Mouse (Mus musculus) CH12.LX (cell line): ENCODE results near the gene Mynn. TPM values are rescaled to one million over a fixed set of nuclear protein-coding genes. Genes with fewer than 3 reads are reported as not detected.
"Not testable (repeated sequence)": the region's sequence is repeated elsewhere in the genome, so short reads cannot be mapped to it uniquely, and the experiment has no call there.

Experiments used
- DNase-seq: peaks from one replicate; pipeline ENCODE4 v3.0.0-alpha.2; 2013; ENCODE audit errors: extremely low read depth
- H3K27ac ChIP-seq: 2 replicates; pipeline ENCODE4 v1.5.1; 2012; ENCODE audit warnings: low read depth, mild to moderate bottlenecking, control low read depth, moderate library complexity; ENCODE audit not compliant: insufficient read depth
- H3K27me3 ChIP-seq: replicated peaks from 2 replicates; pipeline ENCODE3; 2012; ENCODE audit warnings: inconsistent platforms
- H3K36me3 ChIP-seq, 2 experiments: replicated peaks in 1 of 2; 2 replicates each; pipeline versions ENCODE3 to v1.6.1; 2012; ENCODE audit warnings: inconsistent platforms in 1 of 2, low read length in 1 of 2, mild to moderate bottlenecking in 1 of 2, mixed read lengths in 1 of 2, moderate library complexity in 1 of 2; ENCODE audit not compliant: control insufficient read depth in 1 of 2, insufficient read depth in 1 of 2
- H3K4me1 ChIP-seq, 2 experiments: 2 replicates each; pipeline ENCODE4 v1.6.1; 2012; ENCODE audit warnings: inconsistent platforms in 1 of 2, moderate library complexity in 1 of 2; ENCODE audit not compliant: insufficient read depth in 2 of 2, control insufficient read depth in 1 of 2
- H3K4me2 ChIP-seq: 2 replicates; pipeline ENCODE4 v1.6.1; 2012; ENCODE audit warnings: low read depth, mild to moderate bottlenecking, control low read depth; ENCODE audit not compliant: poor library complexity, insufficient read depth, severe bottlenecking
- H3K4me3 ChIP-seq, 3 experiments: fragments of 150-350 bp in 1 of 3; sonication (generic) in 1 of 3; replicated peaks in 1 of 3; 2 replicates each; pipeline versions ENCODE3 to v1.5.1; 2011 to 2012; ENCODE audit warnings: low read depth in 2 of 3, low read length in 2 of 3, mild to moderate bottlenecking in 2 of 3, moderate library complexity in 2 of 3, control low read depth in 1 of 3, improper control_type of control experiment in 1 of 3, inconsistent platforms in 1 of 3, mixed read lengths in 1 of 3; ENCODE audit not compliant: poor library complexity in 1 of 3
- H3K79me2 ChIP-seq: replicated peaks from 2 replicates; pipeline ENCODE4 v1.6.1; 2012; ENCODE audit warnings: mild to moderate bottlenecking, moderate library complexity; ENCODE audit not compliant: control insufficient read depth, poor library complexity, insufficient read depth, severe bottlenecking; ENCODE audit errors: extremely low read depth
- H3K9ac ChIP-seq: 2 replicates; pipeline ENCODE4 v1.6.1; 2012; ENCODE audit warnings: low read depth, mild to moderate bottlenecking, control low read depth, moderate library complexity; ENCODE audit not compliant: insufficient read depth
- H3K9me3 ChIP-seq: replicated peaks from 2 replicates; pipeline ENCODE3; 2012; ENCODE audit warnings: low read length, inconsistent platforms, mixed read lengths
- CHD1 ChIP-seq: IDR thresholded peaks from 2 replicates; pipeline ENCODE4 v1.6.1; 2012; ENCODE audit warnings: low read depth, low read length, improper control_type of control experiment, inconsistent platforms
- CTCF ChIP-seq, 2 experiments: IDR thresholded peaks in 1 of 2; conservative IDR thresholded peaks in 1 of 2; 2 replicates each; pipeline ENCODE4 v1.5.1; 2011 to 2012; ENCODE audit warnings: low read depth in 2 of 2, low read length in 2 of 2, improper control_type of control experiment in 1 of 2, inconsistent platforms in 1 of 2, mild to moderate bottlenecking in 1 of 2, moderate library complexity in 1 of 2
- EP300 ChIP-seq: IDR thresholded peaks from 2 replicates; pipeline ENCODE4 v1.6.1; 2011; ENCODE audit warnings: low read length, improper control_type of control experiment
- IRF4 ChIP-seq: IDR thresholded peaks from 2 replicates; pipeline ENCODE4 v1.6.1; 2014; ENCODE audit warnings: low read depth, mild to moderate bottlenecking, inconsistent platforms, low read length, improper control_type of control experiment
- MAFK ChIP-seq: IDR thresholded peaks from 2 replicates; pipeline ENCODE4 v1.6.1; 2011; ENCODE audit warnings: low read length, improper control_type of control experiment; ENCODE audit not compliant: insufficient replicate concordance
- MAZ ChIP-seq: IDR thresholded peaks from 2 replicates; pipeline ENCODE4 v1.6.1; 2012; ENCODE audit warnings: low read depth, mild to moderate bottlenecking, inconsistent platforms, low read length, improper control_type of control experiment, moderate library complexity
- MXI1 ChIP-seq: IDR thresholded peaks from 2 replicates; pipeline ENCODE4 v1.6.1; 2011; ENCODE audit warnings: mild to moderate bottlenecking, low read depth, low read length, improper control_type of control experiment
- MYC ChIP-seq: IDR thresholded peaks from 2 replicates; pipeline ENCODE4 v1.6.1; 2011; ENCODE audit warnings: low read depth, mild to moderate bottlenecking, improper control_type of control experiment, low read length
- NELFE ChIP-seq: IDR thresholded peaks from 2 replicates; pipeline ENCODE4 v1.6.1; 2011; ENCODE audit warnings: low read depth, low read length, improper control_type of control experiment
- POLR2A ChIP-seq: IDR thresholded peaks from 2 replicates; pipeline ENCODE4 v1.6.1; 2011; ENCODE audit warnings: low read depth, mild to moderate bottlenecking, improper control_type of control experiment, low read length
- RAD21 ChIP-seq: IDR thresholded peaks from 2 replicates; pipeline ENCODE4 v1.6.1; 2011; ENCODE audit warnings: low read depth, mild to moderate bottlenecking, low read length, improper control_type of control experiment, moderate library complexity
- RCOR1 ChIP-seq: conservative IDR thresholded peaks from 2 replicates; pipeline ENCODE4 v1.6.1; 2012; ENCODE audit warnings: low read depth, mild to moderate bottlenecking, inconsistent platforms, low read length, improper control_type of control experiment
- SMC3 ChIP-seq: IDR thresholded peaks from 2 replicates; pipeline ENCODE4 v1.6.1; 2011; ENCODE audit warnings: low read depth, low read length, improper control_type of control experiment
- UBTF ChIP-seq: IDR thresholded peaks from 2 replicates; pipeline ENCODE4 v1.6.1; 2012; ENCODE audit warnings: low read depth, mild to moderate bottlenecking, inconsistent platforms, low read length, improper control_type of control experiment, moderate library complexity
- USF2 ChIP-seq: conservative IDR thresholded peaks from 2 replicates; pipeline ENCODE4 v1.6.1; 2011; ENCODE audit warnings: low read depth, low read length, improper control_type of control experiment
- dilution Hi-C: fragments of 300-500 bp; cut with MboI; formaldehyde crosslinking; loops from 2 replicates; pipeline ENCODE4 v1.14.3; 2020; ENCODE audit warnings: low sequenced_read_pairs; ENCODE audit not compliant: extremely low pct_unique_long_range_greater_than_20kb, extremely low pct_ligation_motif_present
- in situ Hi-C: fragments of 300-500 bp; cut with MboI; formaldehyde crosslinking; loops from 3 replicates; pipeline ENCODE4 v1.14.3; 2019; ENCODE audit warnings: low sequenced_read_pairs, low pct_ligation_motif_present, low pct_unique_long_range_greater_than_20kb, mixed read lengths
- polyA plus RNA-seq: library from polyadenylated mRNA; unstranded; fragments of >175 nt; gene quantifications from 2 replicates; pipeline ENCODE4 v1.2.1, GENCODE M21; 2012; ENCODE audit warnings: low read depth; ENCODE audit not compliant: insufficient read length
- total RNA-seq, 2 experiments: library from RNA; depleted of rRNA; stranded (reverse); fragments of 300-350 nt in 1 of 2; fragments of >200 nt in 1 of 2; gene quantifications; 2 replicates each; pipeline ENCODE4 v1.2.3; 2012 to 2014

Gene Mynn
- total and polyA plus RNA-seq, 3 experiments: 11.9 to 31.1 (median 15.5) TPM

DNA sequence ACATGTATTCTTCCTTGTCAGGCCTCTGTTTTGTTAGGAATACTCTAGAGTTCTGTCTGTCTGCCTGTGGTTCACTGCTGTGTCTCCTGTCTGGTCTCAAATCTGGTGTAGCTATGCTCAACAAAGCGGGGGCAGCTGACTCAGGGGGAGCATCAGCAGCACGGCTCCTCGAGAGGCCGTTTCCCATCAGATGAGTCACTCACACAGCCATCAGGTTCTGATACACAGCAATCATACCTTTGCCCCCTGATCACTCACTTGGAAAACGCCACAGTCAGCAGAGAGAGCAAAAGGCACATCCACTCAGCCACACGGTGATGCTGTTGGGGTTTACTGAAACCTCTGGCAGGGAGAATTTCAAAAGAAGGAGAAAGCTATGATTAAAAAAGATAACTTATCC, 48.1 kb upstream of the Mynn start:
- Histone ChIP-seq H3K79me2 (no peaks in the 10 kb centered on the region), H3K4me3 (no peak overlapping the region), H3K9me3 (no peaks in the 10 kb centered on the region), H3K4me2 (no peak overlapping the region), H3K9ac (no peak overlapping the region), H3K4me1 (no peaks in the 10 kb centered on the region), H3K27ac (no peak overlapping the region), H3K36me3 (no peaks in the 10 kb centered on the region), H3K27me3 (no peaks in the 10 kb centered on the region)
- TF ChIP-seq IRF4 (no peak), MYC (no peak), UBTF (no peak), CHD1 (no peak), USF2 (no peak), POLR2A (no peak), NELFE (no peak), MAZ (no peak), RCOR1 (no peak), MAFK (no peak), EP300 (no peak), SMC3 (no peak), MXI1 (no peak)
- in situ Hi-C loops (no loop called here), dilution Hi-C loops (no loop called here)
- DNase-seq: no peak

DNA sequence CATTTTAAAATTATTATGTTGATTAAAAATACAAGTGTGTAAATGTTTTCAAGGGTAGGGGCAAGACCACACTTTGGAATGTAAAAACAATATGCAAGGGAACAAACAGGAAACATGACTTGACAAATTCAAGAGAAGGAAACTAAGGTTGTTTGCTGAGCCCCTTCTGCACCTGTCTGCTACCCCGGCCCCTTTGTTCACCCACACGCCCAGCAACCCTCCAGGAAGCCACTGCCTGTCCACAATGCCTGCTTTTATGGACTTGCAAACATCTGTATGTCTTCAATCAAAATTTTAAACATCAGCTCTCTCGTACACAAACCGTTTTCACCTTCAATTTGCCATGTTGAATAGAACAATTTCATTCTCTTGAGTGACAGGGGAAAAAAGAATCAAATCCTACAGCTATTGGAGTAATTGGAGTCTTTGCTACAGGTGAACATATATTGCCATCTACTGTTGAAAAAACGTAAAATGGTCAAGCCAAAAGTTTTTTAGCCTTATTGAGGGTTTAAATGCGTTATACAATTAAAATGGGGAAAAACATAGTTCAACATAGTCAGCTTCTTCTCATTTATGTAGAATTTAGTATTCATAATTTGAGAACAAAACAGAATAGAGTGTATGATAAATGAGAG, 41.1 kb upstream of the Mynn start:
- Histone ChIP-seq H3K9ac (no peak overlapping the region), H3K9me3 (no peaks in the 10 kb centered on the region), H3K36me3 (no peaks in the 10 kb centered on the region), H3K4me3 (no peak overlapping the region), H3K79me2 (no peaks in the 10 kb centered on the region), H3K4me2 (no peak overlapping the region), H3K4me1 (no peaks in the 10 kb centered on the region; a peak in 1 of 4 replicates), H3K27me3 (no peaks in the 10 kb centered on the region), H3K27ac (no peak overlapping the region)
- no peak for DNase-seq
- TF ChIP-seq SMC3 (peak; percentile 37), CTCF (conservative IDR thresholded peaks at IDR 0.05 in 1 of 2, IDR thresholded peaks at IDR 0.05 in 1 of 2; ENCODE audit: low read depth in 2 of 2, low read length in 2 of 2) (peak in 1 of 2 experiments; percentile 59; a peak in 2 of 4 replicates), RAD21 (peak; percentile 71), RCOR1 (no peak)
- dilution Hi-C loops: no loop called here
- in situ Hi-C loops: no loop called here

DNA sequence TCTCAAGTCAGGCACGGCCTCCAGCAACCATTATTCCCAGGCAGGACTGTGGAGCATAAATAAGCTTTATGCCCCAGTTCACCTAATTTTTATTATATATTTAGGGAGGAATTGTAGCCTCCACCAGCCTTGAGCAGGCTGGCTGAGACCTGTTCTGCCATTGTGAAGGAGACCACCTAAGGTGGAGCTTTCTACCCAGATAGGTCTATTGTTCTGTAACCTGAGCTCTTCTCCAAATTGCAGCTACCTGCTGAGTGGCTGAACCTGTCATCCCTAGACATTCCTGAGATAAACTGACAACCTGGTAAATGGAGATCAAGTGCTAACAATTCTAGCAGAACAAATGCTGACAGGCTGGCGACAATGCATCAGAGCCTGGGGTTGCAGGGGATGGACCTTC, 35.5 kb upstream of the Mynn start:
- H3K27me3 ChIP-seq, H3K4me2 ChIP-seq, H3K27ac ChIP-seq, H3K79me2 ChIP-seq, H3K4me3 ChIP-seq, H3K36me3 ChIP-seq, dilution Hi-C loops, H3K4me1 ChIP-seq, in situ Hi-C loops, H3K9ac ChIP-seq, DNase-seq, H3K9me3 ChIP-seq: not testable (repeated sequence)
